Mouse (Mus musculus) heart, embryonic 11.5 days (tissue): Measurements from ENCODE around the gene Ly6c2. TPM values are rescaled to one million over a fixed set of nuclear protein-coding genes. Genes with fewer than 3 reads are reported as not detected.
"Not testable (repeated sequence)": the region's sequence is repeated elsewhere in the genome, so short reads cannot be mapped to it uniquely, and the experiment has no call there.

ENCODE experiments used
- ATAC-seq: fragments of 200-750 bp; cut with Nextera tagmentation; replicated peaks from 2 replicates; pipeline ENCODE4 v1.8.0; 2017; ENCODE audit warnings: moderate library complexity; ENCODE audit not compliant: insufficient number of reproducible peaks, low FRiP score, low TSS enrichment
- H3K27ac ChIP-seq: fragments of 300-500 bp; sonication (generic); 2 replicates; pipeline ENCODE4 v1.5.1; 2014; ENCODE audit warnings: mild to moderate bottlenecking, low read depth, low read length
- H3K27me3 ChIP-seq: fragments of 300-500 bp; sonication (generic); 2 replicates; pipeline ENCODE4 v1.6.1; 2014; ENCODE audit warnings: mild to moderate bottlenecking, low read length, mixed read lengths; ENCODE audit not compliant: control insufficient read depth, insufficient read depth
- H3K36me3 ChIP-seq: fragments of 300-500 bp; sonication (generic); 2 replicates; pipeline ENCODE4 v1.6.1; 2014; ENCODE audit warnings: mild to moderate bottlenecking, low read length, moderate library complexity, mixed read lengths; ENCODE audit not compliant: control insufficient read depth, insufficient read depth
- H3K4me1 ChIP-seq: fragments of 300-500 bp; sonication (generic); 2 replicates; pipeline ENCODE4 v1.6.1; 2014; ENCODE audit warnings: low read length; ENCODE audit not compliant: control insufficient read depth, insufficient read depth
- H3K4me2 ChIP-seq: fragments of 300-500 bp; sonication (generic); 2 replicates; pipeline ENCODE4 v1.6.1; 2014; ENCODE audit warnings: mild to moderate bottlenecking, moderate library complexity
- H3K4me3 ChIP-seq: fragments of 300-500 bp; sonication (generic); 2 replicates; pipeline ENCODE4 v1.5.1; 2014; ENCODE audit warnings: low read depth, low read length
- H3K9ac ChIP-seq: fragments of 300-500 bp; sonication (generic); 2 replicates; pipeline ENCODE4 v1.6.1; 2014; ENCODE audit warnings: mild to moderate bottlenecking, low read depth, low read length, moderate library complexity
- H3K9me3 ChIP-seq: fragments of 300-500 bp; sonication (generic); replicated peaks from 2 replicates; pipeline ENCODE4 v1.6.1; 2016; ENCODE audit warnings: low read length; ENCODE audit not compliant: control insufficient read depth
- WGBS: fragments of 180-500 bp; shearing (Covaris S2); extraction: QIAGEN DNeasy Blood & Tissue Kit; methylation state at CpG from one replicate; pipeline ENCODE4 v1.1.7; 2014; ENCODE audit not compliant: insufficient replicate concordance; 5-methylcytosine and 5-hydroxymethylcytosine counted together
- polyA plus RNA-seq: library from polyadenylated mRNA; unstranded; fragments of >200 nt; fragmentation: Nextera tagmentation; extraction: Ambion mirVana; gene quantifications from 2 replicates; pipeline ENCODE4 v1.2.1, GENCODE M21; 2014

Ly6c2 gene
- polyA plus RNA-seq, 1 experiment from 2014 or later: not detected

DNA sequence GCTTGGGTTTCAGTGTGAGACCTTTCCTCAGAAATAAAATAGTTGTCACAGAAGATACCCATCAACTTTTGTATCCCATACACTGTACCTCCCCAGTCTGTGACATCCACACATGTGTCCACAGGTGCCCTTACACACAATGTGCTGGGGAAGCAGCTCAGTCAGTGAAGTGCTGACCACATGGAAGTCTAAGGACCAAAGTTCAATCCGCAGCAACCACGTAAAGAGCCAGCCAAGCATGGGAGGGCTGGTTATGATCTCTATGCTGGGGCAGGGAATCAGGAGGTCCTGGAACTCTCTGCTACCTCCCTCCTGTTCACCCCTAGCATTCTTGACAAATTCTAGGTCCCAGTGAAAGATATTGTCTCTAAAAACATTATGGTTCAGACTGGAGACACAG lies 20.6 kb upstream of the Ly6c2 start:
- H3K4me1 ChIP-seq, H3K36me3 ChIP-seq, H3K4me3 ChIP-seq, H3K27me3 ChIP-seq, H3K9ac ChIP-seq, H3K27ac ChIP-seq, H3K9me3 ChIP-seq, H3K4me2 ChIP-seq, ATAC-seq: not testable (repeated sequence)
- 81% methylated on average over 2 of the region's 2 CpGs for WGBS

DNA sequence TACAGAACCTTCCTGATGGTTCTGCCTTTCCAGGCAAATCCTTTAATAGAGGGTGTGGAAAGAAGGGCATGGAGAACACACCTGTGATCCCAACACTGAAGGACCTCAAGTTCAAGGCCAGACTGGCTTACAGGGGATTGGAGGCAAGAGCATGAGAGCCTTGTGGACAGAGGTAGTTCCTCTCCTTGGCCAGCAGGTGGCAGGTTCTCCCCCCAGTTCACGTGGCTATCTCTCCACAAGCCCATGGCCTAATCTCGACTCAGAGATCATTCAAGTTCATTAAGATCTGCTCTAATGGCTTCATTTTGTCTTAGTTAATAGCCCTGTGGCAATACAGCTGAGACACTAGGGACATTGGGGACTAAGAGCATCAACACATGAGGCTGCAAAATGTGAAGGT lies 8.3 kb upstream of the Ly6c2 start:
- no peaks in the 10 kb centered on the region for H3K27me3 ChIP-seq
- H3K4me1 ChIP-seq: no peaks in the 10 kb centered on the region
- 19% methylated on average over 2 of the region's 2 CpGs for WGBS
- no peaks in the 10 kb centered on the region for H3K9me3 ChIP-seq
- H3K9ac ChIP-seq: no peak overlapping the region
- no peak overlapping the region for H3K4me2 ChIP-seq
- no peaks in the 10 kb centered on the region for H3K36me3 ChIP-seq
- no peak overlapping the region for H3K27ac ChIP-seq
- no peak overlapping the region for H3K4me3 ChIP-seq
- ATAC-seq: no peak

- WGBS: 17% methylated on average over 5 of the region's 7 CpGs
These were observed 7.0 kb upstream of the Ly6c2 start for GRCm38 (mm10) chr15:75118742-75119141.

GRCm38 (mm10) chr15:75117481-75117880 lies 5.7 kb upstream of the Ly6c2 start:
- not testable (repeated sequence) for H3K9ac ChIP-seq, H3K27me3 ChIP-seq, H3K36me3 ChIP-seq, ATAC-seq, H3K4me1 ChIP-seq, H3K4me3 ChIP-seq, H3K27ac ChIP-seq, H3K9me3 ChIP-seq, H3K4me2 ChIP-seq
- 81% methylated on average over 5 of the region's 5 CpGs for WGBS

More at GRCm38 (mm10) chr15:75118742-75119141, 7.0 kb upstream of the Ly6c2 start:
- not testable (repeated sequence) for H3K27me3 ChIP-seq, H3K4me3 ChIP-seq, H3K9me3 ChIP-seq, H3K4me1 ChIP-seq, H3K36me3 ChIP-seq, ATAC-seq, H3K4me2 ChIP-seq, H3K27ac ChIP-seq, H3K9ac ChIP-seq

DNA sequence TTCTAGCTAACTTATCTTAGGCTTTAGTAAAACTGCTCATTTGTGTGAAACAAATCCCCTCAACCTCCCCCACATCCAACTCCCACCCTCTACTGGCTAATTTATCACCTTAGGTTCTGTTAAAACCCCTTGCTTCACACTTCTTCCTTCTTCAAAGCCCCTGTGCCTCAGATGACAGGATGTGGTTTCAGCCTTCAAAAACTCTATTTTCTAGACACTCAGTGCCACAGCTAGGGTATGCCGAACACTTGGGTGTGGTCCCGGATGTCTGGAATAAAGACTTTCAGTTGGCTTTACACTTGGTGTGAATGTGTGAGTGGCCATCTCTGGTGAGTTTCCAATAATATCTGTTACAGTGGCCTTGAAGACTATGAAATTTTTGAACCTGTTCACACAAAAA lies 4.8 kb upstream of the Ly6c2 start:
- Histone ChIP-seq H3K27ac (no peak overlapping the region), H3K9me3 (no peaks in the 10 kb centered on the region), H3K27me3 (no peaks in the 10 kb centered on the region), H3K9ac (no peak overlapping the region), H3K4me3 (no peak overlapping the region), H3K4me2 (no peak overlapping the region), H3K4me1 (no peaks in the 10 kb centered on the region), H3K36me3 (no peaks in the 10 kb centered on the region)
- no peak for ATAC-seq
- 84% methylated on average over 2 of the region's 2 CpGs for WGBS

GRCm38 (mm10) chr15:75110424-75110823 lies 1.3 kb downstream of the Ly6c2 start:
- H3K4me2 ChIP-seq, ATAC-seq, H3K27ac ChIP-seq, H3K9me3 ChIP-seq, H3K9ac ChIP-seq, H3K4me1 ChIP-seq, H3K36me3 ChIP-seq, H3K27me3 ChIP-seq, H3K4me3 ChIP-seq: not testable (repeated sequence)
- WGBS: 62% methylated on average over 1 of the region's 5 CpGs

GRCm38 (mm10) chr15:75099261-75099660 lies 12.5 kb downstream of the Ly6c2 start:
- H3K4me1 ChIP-seq: no peaks in the 10 kb centered on the region
- H3K36me3 ChIP-seq: no peaks in the 10 kb centered on the region
- 79% methylated on average over 10 of the region's 10 CpGs for WGBS
- H3K27me3 ChIP-seq: no peaks in the 10 kb centered on the region
- ATAC-seq: no peak
- H3K4me3 ChIP-seq: no peak overlapping the region
- H3K27ac ChIP-seq: no peak overlapping the region
- H3K9me3 ChIP-seq: no peaks in the 10 kb centered on the region
- no peak overlapping the region for H3K4me2 ChIP-seq
- no peak overlapping the region for H3K9ac ChIP-seq

DNA sequence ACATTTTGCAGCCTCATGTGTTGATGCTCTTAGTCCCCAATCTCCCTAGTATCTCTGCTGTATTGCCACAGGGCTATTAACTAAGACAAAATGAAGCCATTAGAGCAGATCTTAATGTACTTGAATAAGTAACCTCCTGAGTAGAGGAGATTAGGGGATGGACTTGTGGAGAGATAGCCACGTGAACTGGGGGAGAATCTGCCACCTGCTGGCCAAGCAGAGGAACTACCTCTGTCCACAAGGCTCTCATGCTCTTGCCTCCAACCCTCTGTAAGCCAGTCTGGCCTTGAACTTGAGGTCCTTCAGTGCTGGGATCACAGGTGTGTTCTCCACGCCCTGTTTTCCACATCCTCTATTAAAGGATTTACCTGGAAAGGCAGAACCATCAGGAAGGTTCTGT lies 23.7 kb downstream of the Ly6c2 start:
- not testable (repeated sequence) for H3K9ac ChIP-seq, H3K4me1 ChIP-seq, H3K27me3 ChIP-seq, H3K27ac ChIP-seq, H3K4me3 ChIP-seq, ATAC-seq, H3K9me3 ChIP-seq, H3K4me2 ChIP-seq, H3K36me3 ChIP-seq
- WGBS: 9% methylated on average over 2 of the region's 2 CpGs

GRCm38 (mm10) chr15:75069965-75070364 lies 41.8 kb downstream of the Ly6c2 start:
- Histone ChIP-seq H3K4me3 (no peak overlapping the region), H3K9me3 (no peaks in the 10 kb centered on the region), H3K9ac (no peak overlapping the region), H3K27ac (no peak overlapping the region), H3K27me3 (no peaks in the 10 kb centered on the region), H3K4me1 (no peaks in the 10 kb centered on the region), H3K4me2 (no peak overlapping the region), H3K36me3 (no peaks in the 10 kb centered on the region)
- ATAC-seq: no peak
- 86% methylated on average over 4 of the region's 4 CpGs for WGBS
